Mouse (Mus musculus) layer of hippocampus, postnatal 25 days (tissue): ENCODE results near the gene Atp1b1. TPM values are rescaled to one million over a fixed set of nuclear protein-coding genes. Genes with fewer than 3 reads are reported as not detected.

Experiments used
- DNase-seq, 2 experiments: peaks; one replicate each; pipeline ENCODE4 v3.0.0; 2022; ENCODE audit warnings: mixed read lengths in 2 of 2, low spot score in 1 of 2; ENCODE audit errors: extremely low spot score in 1 of 2
- total RNA-seq, 2 experiments: library from RNA; stranded (reverse); gene quantifications; 2 replicates each; pipeline ENCODE4 v1.2.3; 2021

Atp1b1 gene
- total RNA-seq, 2 experiments from 2014 or later: 2,052 to 2,072 TPM

DNA sequence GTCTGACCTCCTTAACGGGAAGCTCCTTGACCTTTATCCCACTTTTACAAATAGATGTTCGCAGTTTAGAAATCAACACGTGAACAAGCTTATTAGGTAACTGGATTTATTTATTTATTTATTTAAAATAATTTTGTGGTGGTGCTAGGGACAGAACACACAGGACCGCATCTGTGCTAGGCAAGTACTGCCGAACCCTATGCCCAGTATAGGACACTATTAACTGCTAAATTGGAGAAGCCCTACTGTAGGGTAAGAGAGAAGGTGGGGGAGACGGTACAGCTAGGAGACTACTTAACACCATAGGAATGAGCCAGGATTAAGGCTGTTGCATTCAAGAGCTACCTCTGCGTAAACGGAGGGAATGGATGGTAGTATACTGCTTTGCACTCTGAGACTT, 10.2 kb upstream of the Atp1b1 start:
- DNase-seq: no peak

DNA sequence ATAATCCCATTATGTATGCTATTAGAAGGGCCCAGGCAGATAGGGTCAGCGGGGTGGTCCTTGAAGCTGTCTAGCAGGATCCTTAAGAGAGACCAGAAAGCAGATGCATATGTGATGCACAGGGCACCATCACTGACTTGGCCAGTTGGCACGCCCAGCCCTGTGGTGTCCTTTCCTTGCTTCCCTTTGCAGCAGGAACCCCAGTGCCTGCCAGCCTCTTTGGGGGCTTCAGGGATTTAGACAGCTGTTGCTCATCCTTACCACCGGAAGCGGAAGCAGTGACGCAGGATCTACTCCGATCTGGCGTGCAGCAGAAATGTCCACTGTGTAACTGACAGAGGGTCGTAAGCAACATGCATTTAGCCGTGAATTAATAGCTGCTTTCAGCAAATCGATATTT, 9.3 kb upstream of the Atp1b1 start:
- DNase-seq: no peak

DNA sequence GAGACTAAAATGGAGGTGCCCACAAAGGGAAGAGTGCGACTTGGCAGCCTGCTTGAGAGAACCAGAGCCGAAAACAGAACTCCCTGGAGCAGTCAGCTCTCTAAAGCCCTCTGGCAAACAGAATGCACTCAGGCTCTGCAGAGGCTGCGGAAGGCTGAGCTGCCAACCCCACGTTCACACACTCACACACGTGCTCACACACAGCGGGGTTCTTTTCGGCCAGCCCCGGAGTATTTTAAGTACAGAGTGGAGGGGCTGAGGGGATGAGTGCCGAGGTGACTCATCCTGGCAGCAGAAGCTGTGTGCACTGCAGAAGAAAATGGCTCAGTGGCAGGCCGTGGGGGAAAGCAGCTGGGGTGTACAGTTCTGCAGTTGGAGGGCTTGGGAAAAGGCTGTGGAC, 3.6 kb upstream of the Atp1b1 start:
- peak; percentile 45 to 46 for DNase-seq

DNA sequence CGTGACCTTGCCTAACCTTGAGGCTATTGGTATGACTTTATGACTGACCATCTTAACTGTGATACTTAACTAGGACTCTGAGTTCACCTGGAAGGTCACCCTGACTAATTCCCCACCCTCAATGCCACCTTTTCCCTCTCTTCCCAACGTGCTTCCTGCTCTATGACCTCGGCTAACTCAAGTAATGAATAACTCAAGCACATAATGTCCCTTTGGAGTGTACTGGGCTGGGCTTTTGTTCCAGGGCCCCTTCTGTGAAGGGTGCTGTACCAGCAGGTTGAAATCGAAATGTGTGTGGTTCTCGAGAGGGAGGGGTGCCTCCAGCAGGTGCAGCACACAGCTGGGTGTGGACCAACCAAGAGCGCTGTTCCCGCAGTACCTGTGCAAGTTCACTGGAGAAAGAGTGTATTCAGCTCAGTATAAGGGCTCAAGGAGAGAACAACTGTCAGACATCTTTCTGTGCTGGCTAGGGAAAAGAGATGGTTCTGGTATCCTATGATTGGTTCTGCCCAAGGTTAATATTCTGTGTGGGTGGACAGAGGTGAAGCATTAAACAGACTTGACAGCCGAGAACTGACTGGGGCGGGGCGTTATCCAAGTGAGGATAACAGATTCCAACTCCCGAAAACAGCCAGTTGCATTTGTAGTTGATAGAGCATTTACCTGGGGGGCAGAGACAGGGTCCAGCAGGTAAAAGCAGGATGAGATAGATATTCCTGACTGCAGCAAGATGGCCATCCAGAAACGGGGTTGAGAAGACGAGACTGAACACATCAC, 3.0 kb upstream of the Atp1b1 start:
- DNase-seq: no peak

DNA sequence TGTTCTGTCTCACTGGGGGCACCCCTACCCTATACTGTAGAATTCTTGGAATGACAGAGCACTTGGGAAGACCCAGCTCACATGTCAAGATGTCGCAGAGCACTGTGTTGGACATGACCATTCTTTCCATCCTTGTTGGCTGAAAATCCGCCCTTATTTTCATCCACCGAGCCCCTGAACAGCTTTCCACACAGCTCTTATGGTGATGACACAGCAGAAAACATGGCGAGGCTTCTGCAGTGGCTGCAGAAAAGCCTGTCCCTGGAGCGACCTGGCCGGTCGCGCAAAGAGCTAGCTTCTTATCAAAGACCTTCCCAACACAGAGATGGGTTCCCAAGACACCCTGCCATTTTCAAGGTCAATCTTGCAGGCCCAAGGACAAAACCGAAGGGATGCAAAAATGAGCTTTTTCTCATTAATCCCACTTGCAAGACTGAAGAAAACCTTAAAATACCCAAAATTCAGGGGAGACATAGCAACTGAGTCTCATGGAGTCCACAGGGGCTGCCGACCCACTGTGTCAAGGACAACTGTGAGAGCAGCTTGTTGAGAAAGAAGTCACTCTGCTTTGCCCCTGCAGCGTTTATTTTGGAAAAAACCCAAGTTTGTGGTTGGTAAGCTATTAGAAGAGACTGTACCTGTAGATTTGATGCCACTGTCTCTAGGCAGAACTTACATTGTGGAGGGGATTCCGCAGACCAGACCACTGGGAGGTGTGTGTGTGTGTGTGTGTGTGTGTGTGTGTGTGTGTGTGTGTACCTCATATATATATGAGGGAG, 1.2 kb upstream of the Atp1b1 start:
- DNase-seq: no peak

DNA sequence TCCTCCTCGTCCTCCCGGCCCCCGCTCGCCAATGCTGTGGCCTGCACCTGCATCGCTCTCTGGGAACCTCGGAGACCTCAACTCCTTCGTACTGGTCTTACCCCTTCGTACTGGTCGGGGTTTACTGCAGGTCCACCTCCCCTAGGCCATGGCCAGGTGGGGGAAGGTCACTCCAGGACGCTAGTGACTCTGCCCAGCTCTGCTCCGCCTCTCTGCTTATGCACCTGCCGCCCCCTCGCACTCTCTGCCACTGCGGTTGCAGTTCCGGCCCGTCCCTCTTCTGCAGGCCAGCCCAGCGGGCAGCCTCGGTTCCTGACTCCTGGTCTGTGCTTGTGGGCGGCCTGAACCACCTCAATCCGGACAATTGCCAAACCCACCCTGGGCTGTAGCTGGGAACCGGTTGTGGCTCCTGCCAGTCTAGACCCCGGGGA, 481 bp upstream of the Atp1b1 start:
- no peak for DNase-seq

DNA sequence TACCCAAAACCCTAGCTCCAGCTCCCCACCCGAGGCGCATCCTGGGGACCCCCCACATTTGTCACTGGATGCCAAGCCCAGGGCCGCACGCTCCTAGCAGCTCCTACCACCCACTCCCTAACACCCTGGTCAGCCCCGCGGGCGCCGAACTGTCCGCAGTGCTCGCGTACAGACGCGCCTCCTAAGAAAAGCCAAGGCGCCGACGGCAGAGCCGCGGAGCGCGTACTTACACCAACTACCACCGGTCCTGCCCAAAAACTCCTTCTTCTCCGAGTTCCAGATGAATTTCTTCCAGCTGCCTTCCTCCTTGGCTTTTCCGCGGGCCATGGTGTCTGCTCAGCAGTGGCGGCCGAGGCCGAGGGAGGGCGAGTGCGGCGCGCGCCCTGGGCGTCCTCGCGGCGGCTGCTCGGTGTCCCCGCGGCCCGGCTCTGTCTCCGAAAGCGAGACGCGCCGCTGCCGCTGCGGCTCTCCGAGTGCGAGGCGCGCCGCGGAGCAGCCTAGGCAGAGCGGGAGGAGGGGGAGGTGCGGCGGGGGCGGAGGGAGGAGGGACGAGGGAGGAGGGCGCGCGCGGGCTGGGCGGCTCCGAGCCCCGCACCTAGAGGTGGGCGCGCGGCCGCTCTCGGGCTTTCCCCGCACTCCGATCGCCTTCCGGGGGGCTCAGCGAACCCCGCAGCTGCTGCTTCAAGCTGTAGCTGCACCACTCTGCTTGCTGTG, 467 bp downstream of the Atp1b1 start:
- DNase-seq: peak in 1 of 2 experiments; percentile 70

DNA sequence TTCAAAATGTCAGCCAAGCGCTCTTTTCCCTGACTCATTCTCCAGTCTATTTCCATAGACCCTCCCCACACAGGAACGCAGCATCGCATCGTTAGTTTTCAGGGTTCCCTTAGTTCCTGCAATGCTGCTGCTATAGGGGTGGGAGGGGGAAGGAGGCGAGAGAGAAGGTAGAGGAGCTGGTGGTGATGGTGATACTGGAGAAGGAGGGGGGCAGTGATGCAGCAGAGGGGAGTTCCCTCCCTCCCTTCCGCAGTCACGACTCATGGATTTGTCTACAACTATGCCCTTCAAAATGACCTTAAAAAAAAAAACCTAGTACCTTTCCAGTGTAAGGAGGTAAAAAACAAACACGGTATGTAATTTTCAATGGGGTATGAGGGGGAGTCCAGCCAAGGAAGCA, 1.4 kb downstream of the Atp1b1 start:
- no peak for DNase-seq

DNA sequence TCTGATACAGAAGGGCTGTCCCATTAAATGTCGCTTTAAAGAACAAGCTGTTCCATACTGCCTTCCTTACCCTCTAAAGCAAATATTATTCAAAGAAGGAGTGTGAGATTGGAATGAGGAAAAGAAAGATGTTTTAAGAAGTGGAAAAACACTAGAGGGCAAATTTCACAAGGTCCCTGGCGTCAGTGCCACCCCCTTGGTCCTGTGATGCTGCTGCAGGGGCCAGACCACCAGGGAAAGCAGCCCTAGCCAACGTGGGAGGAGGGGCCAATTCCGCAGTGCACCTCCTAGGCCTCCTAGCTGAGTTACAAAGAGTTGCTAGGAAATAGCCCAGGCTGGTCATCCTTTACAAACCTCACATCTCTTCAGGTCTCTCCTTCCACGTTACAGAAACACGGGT, 2.1 kb downstream of the Atp1b1 start:
- no peak for DNase-seq

DNA sequence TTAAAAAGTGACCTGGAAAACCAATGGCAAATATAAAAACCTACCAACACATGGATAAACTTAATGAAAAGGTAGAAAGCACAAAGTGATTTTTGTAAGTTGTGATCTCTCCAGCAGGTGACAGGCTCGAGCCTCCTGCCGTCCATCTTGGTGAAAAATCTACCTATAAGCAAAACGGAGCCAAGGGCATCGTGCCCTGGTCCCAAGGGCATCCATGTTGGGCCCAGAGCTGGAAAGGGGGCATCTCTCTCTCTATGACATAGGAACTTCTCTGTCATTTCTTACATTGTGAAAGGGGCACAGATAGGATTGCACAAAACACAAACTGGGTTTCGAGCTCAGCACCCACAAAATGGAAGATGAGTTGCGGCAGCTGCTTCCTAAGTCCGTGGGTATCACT, 2.5 kb downstream of the Atp1b1 start:
- DNase-seq: no peak

DNA sequence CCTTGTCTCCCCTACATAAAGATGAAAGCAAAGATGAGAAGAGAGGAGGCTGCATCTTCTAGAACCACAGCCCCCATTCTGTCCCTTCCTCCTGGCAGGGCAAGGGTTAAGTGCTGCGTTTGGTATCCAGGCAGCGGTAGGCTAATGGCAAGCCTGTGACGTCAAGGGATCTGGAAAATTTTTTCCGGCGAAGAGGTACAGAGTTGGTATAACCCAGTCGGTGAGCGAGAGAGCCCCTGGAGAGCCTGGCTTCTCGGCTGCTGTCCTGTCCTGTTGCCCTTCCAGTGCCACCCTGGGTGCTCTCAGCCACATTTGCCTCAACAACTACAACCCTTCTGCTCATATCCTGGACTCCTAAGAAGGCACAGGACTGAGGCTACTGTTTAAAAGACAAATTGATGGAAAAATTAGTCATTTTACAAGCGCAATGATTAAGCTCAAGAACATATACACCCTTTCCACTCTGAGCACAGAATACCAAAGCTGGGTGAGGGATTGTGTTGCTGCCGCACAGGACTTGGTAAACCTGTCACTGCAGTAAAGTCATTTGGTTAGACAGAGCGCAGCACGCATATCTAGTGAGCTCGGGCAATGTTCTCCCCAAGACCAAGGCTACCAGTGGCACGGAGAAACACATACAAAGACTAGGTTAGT, 3.3 kb downstream of the Atp1b1 start:
- DNase-seq: peak in 1 of 2 experiments; percentile 69

DNA sequence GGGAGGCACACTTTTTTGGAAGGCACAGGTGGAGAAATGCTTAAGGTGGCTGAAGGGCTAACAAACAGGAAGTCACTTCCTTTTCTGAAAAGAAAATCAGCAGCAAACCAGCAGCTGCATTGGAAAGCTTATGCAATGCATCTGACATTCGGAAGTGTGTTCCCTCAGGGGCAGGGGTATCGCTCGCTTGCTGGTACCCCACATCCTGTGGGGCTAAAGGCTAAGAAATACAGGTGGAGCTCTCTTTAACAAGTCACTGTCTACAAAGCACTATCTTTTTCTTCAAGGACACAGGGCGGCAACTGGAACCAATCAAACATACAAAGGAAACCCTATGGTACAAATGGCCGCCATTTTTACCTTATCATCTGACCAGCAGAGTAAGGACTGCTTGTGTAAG, 4.4 kb downstream of the Atp1b1 start:
- no peak for DNase-seq

DNA sequence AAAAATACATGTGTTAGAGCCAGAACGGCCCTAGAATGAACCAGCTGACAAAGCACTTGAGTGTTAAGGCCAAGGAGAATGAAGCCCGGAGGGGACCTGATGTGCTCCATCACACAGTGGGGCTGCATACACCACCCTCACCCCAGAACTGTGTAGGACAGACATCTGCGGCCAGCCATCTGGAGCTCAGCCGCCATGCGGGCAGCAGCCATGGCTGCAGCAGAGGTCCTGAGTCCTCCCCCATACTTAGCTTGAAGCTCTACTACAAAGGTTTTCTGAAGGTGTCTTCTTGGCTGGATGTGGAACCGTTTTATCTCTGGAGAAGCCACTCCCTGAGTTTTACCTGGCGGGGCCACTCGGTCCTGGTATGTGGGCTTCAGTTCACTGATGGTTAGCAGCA, 5.0 kb downstream of the Atp1b1 start:
- DNase-seq: no peak

DNA sequence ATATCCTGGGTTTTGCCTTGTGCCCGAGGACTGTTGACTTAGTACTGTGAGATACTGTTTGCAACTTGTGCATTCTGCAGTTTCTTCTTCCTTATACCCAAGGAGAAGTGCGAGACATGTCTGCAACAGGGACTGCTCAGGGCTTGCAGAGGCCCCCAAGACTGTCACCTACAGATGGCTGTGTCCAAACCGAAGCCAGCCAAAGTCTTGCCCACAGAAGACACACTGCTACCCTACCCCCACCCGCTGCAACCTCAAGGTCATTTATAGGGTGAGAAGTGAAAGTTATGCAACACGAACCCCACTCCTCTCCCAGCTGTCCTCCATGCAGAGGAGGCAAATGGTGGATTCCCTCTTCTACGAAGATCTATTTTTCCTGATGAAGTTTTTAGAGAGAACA, 5.6 kb downstream of the Atp1b1 start:
- no peak for DNase-seq

DNA sequence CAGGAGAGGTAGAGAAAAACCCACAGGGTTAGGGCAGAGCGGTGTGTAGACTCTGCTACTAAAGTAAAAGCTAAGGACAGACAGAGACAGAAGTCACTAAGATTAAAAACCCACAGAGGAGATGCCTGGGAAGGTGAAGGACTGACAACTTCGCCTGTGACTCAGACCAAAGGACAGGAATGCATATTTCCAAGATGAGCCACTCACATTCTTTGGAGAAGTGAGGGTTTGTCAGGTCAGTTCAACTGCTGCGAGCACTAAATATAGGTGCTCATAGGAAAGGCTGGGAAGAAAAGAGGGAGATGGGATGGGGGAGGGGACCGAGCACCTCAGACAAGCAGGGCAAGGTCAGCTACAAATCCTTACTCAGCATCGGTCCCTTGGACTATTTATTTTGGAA, 6.8 kb downstream of the Atp1b1 start:
- DNase-seq: no peak

DNA sequence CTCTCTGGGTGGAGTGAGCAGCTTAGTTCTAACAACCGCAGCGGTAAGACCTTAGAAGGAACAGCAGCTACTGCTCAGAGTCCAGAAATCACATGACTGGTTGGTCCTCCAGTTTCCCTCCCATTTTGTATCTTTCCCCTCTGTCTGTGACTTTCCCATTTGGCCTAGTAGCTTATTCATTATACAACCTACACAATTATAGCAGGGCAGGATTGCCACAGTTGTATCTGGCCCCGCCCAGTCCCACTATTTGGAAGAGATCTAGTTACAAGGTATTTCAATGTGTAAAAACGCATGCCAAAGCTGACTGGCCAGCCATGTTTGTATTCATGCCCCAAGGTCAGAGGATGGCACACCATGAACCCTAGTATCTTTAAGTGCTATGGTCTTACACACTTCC, 7.5 kb downstream of the Atp1b1 start:
- no peak for DNase-seq

DNA sequence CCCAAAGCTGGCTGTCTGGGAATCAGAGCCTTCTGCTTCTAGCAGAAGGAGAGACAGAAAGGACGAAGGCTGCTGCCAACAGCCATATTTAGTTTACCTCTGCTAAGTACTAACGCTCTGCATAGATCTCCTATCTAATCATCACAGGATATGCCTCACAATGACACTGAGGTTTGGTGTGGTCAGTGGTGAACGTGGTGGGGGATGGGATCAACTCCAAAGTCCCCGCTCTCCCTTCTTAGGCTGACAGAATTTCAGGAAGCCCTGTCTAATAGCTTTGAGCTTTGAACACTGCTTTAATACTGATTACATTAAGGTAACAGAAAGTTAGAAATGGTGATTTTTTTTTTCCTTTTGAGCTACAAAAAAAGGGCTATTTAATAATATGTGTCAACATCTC, 7.9 kb downstream of the Atp1b1 start:
- no peak for DNase-seq

DNA sequence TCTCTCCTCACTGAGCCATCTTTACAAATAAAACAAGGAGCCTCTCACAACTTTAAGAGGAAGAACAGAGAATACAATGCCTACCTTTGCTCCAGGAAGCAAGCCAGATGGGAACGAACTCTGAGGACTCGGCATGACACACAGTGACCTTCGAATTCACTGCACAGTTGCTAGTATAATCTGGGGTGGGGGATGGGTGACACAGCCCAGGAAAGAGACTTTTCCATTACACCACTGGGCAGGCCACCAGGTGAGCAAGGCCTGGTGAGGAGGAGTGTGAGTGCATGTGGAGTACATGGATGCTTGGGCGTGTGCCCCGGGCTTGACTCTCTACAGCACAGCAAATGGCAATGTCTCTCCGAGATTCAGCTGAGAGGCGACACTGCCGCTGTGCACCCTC, 8.5 kb downstream of the Atp1b1 start:
- no peak for DNase-seq

DNA sequence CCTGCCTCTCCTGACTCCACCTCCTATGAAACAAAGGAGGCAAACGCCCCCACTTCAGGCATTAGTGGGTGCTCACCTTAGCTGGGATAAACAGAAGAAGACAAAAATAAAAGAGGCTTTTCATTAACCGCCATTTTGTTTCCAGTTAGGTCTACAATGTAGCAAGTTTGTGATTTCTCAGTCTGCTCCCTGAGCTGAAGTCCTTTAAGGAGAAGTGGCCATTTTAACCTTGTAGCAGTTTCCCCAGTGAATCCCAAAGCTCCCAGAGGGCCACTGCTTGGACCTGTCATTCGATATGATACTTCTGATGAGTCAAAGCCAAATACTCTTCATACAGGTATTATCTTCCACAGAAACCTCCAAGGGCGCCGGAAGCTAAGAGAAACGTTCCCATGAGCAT, 10.6 kb downstream of the Atp1b1 start:
- DNase-seq: no peak

DNA sequence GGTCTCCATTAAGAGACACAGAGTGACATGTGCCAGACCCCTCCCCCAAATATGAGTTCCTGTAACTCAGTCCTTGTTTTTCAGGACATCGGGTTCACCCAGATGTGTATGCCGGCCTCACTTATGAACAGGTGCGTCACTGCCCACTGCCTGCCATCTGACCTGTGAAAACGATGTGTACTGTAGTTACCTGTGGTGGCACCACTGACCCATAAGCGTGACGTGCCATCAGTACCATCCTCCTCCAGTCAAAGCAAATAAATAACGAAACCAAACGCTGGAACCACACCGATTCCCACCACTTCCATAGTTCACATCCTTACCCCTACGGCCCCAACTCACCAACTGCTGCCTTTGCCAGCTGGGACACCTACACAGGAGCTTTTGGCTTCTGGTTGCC, 11.6 kb downstream of the Atp1b1 start:
- DNase-seq: no peak

DNA sequence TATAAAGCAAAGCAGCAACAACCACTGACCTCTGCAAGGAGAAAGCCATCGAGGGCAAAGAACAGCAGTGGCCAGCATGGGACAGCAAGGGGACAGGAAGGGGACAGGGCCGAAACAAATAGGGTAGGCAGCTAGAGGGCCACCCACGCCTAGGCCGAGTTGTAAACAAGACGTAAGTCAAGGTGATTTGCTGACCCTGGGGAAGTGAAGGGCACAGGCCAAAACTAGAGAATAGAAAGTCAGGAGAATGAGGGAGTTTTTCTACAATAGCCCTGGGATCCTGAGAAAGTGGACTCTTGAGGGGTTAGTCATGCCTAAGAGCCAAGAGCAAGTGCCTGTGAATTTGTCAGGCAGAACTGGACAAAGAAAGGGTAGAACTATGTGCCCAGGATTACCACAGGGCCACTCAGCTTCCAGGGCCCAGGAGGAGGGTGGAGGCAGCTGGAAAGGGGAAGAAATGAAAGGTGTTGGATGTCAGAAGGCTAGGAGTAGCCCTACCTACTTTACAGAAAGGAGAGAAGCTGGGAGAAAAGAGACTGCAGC, 12.5 kb downstream of the Atp1b1 start:
- DNase-seq: no peak
